Comparison of ENCODE assay signal across 23 mouse cellular contexts in the genomic region with DNA sequence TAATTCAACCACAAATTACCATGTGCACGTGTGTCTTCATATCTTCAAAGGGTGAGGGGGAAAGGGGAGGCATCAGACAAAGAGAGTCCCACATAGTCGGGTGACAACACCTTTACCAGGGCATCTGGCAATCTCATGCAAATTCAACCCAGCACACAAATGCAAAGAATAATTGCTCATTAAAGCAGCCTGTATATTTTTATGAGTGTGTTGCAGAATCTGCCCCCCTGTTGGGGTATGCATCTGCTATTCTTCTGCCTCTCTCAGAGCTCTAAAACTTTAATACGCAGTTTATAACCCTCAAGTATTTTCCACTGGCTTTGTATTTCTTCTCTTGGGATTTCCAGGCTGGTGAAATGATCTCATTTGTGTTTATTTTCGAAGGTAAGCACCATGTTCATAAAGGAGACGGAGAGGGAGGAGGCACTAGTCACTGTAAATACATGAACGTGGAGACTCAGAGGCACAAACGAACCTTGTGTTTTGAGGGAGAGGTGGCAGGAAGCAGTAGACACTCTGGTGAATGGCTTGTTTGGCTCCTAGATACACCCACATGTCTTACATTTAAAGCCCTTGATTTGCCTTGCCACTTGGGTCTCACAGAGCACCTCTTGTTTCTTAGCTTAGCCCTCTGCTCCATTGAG.
DNase-seq lines count a peak whose midpoint lies in the region; ATAC-seq and TF ChIP-seq lines count a peak whose summit lies in the region.
"Had no signal": no experiment of that assay in that cellular context is flagged by ENCODE, and none has a peak within 500 bp of the region (broad histone marks: within the 10 kb centered on the region; RNA-seq: fewer than 3 reads in every experiment).

No protein-coding gene starts in this region.

- H3K4me2 ChIP-seq in neural tube, embryonic 11.5 days (ENCODE audit: low read depth): no peak overlapping the region
- H3K4me2 ChIP-seq in limb, embryonic 14.5 days (replicated peaks; ENCODE audit: low read depth, low read length, severe bottlenecking): no peak overlapping the region
- H3K4me2 ChIP-seq: limb, embryonic 15.5 days; liver, embryonic 15.5 days; lung, embryonic 15.5 days had no signal

- no peak for TF ChIP-seq POLR2A in limb, embryonic 14.5 days (IDR thresholded peaks at IDR 0.05; ENCODE audit: borderline replicate concordance, extremely low read depth, insufficient read depth, insufficient read length)

- H3K36me3 ChIP-seq in neural tube, embryonic 11.5 days (ENCODE audit: control insufficient read depth, insufficient read depth, low read length): no peaks in the 10 kb centered on the region
- H3K36me3 ChIP-seq in limb, embryonic 14.5 days (ENCODE audit: control insufficient read depth, insufficient read depth, low read length): no peaks in the 10 kb centered on the region
- H3K36me3 ChIP-seq: G1E; heart, embryonic 10.5 days; limb, embryonic 15.5 days; liver, embryonic 15.5 days; lung, embryonic 15.5 days had no signal

- no peak overlapping the region for H3K9ac ChIP-seq in neural tube, embryonic 11.5 days (ENCODE audit: low read length)
- no peak overlapping the region for H3K9ac ChIP-seq in limb, embryonic 14.5 days (ENCODE audit: low read depth, low read length, severe bottlenecking)
- H3K9ac ChIP-seq: limb, embryonic 15.5 days; liver, embryonic 15.5 days; lung, embryonic 15.5 days had no signal

- no peaks in the 10 kb centered on the region for H3K27me3 ChIP-seq in neural tube, embryonic 11.5 days (ENCODE audit: control insufficient read depth, insufficient read depth, low read length)
- H3K27me3 ChIP-seq in limb, embryonic 14.5 days (ENCODE audit: control insufficient read depth, insufficient read depth, low read length): no peaks in the 10 kb centered on the region
- H3K27me3 ChIP-seq: CH12.LX; limb, embryonic 15.5 days; liver, embryonic 15.5 days; lung, embryonic 15.5 days; Patski had no signal

- 71% methylated on average over 7 of the region's 7 CpGs for WGBS in neural tube, embryonic 11.5 days
- 16% methylated on average over 7 of the region's 7 CpGs for WGBS in limb, embryonic 14.5 days

- no peaks in the 10 kb centered on the region; the same call in 1 of the 2 replicates for H3K4me1 ChIP-seq in neural tube, embryonic 11.5 days (ENCODE audit: control insufficient read depth, insufficient read depth, low read length)
- H3K4me1 ChIP-seq in limb, embryonic 14.5 days (ENCODE audit: control insufficient read depth, insufficient read depth, low read length): peaks cover 12% of the 10 kb centered on the region
- H3K4me1 ChIP-seq: liver, embryonic 15.5 days had no signal

- intact Hi-C loops in heart, postnatal 10 days (cut with DNase I): no loop called here

- H3K9me3 ChIP-seq in neural tube, embryonic 11.5 days (ENCODE audit: control insufficient read depth, low read length): no peaks in the 10 kb centered on the region
- no peaks in the 10 kb centered on the region for H3K9me3 ChIP-seq in limb, embryonic 14.5 days (ENCODE audit: control insufficient read depth, low read length)
- H3K9me3 ChIP-seq: heart, embryonic 10.5 days; limb, embryonic 15.5 days; liver, embryonic 15.5 days; lung, embryonic 15.5 days had no signal

- peak; percentile 12 for DNase-seq in heart, adult 11 months
- no peak for DNase-seq in heart, postnatal 10 days
- DNase-seq in neural tube, embryonic 11.5 days (ENCODE audit: low spot score): no peak
- DNase-seq in neural tube, embryonic 10.5 days (ENCODE audit: extremely low spot score, low spot score): no peak
- peak; percentile 28 for DNase-seq in limb, embryonic 14.5 days (ENCODE audit: low spot score)
- DNase-seq in lung, postnatal 4 days: no peak
- DNase-seq in spleen, adult 12 weeks (ENCODE audit: low spot score): no peak
- DNase-seq: adrenal gland, adult 2 months; B cell, adult 2 months; cerebellum, adult 18-20 months; cerebellum, postnatal 14 days; kidney, adult 9 months; kidney, postnatal 14 days; lung, postnatal 36 days; thymus, postnatal 36 days had no signal

- H3K27ac ChIP-seq in neural tube, embryonic 11.5 days (ENCODE audit: low read depth, low read length): 0 out of 2 replicates have a peak overlapping the region, but pooled peaks have one; percentile 23
- no peak overlapping the region for H3K27ac ChIP-seq in limb, embryonic 14.5 days (replicated peaks; ENCODE audit: low read depth, low read length)
- H3K27ac ChIP-seq: heart, embryonic 10.5 days; limb, embryonic 15.5 days; liver, embryonic 15.5 days; lung, embryonic 15.5 days had no signal

- peak; percentile 53; the same call in 1 of the 2 replicates for ATAC-seq in neural tube, embryonic 11.5 days (ENCODE audit: insufficient read depth, low FRiP score, low TSS enrichment)
- peak; percentile 56; the same call in 1 of the 2 replicates for ATAC-seq in limb, embryonic 14.5 days (ENCODE audit: low FRiP score, low read depth)
- ATAC-seq: intestine, embryonic 16.5 days; Patski had no signal

- H3K4me3 ChIP-seq in neural tube, embryonic 11.5 days (ENCODE audit: low read depth, low read length): no peak overlapping the region
- H3K4me3 ChIP-seq in limb, embryonic 14.5 days (replicated peaks; ENCODE audit: low read length): no peak overlapping the region
- H3K4me3 ChIP-seq: heart, embryonic 10.5 days; limb, embryonic 15.5 days; liver, embryonic 15.5 days; lung, embryonic 15.5 days had no signal

Comparison
In these comparisons a context has a peak if more than half of its experiments do, and no peak if none do; other contexts are left out.
1. DNase-seq: peak in heart, adult 11 months (single experiment) and limb, embryonic 14.5 days (single experiment); none in heart, postnatal 10 days (0 of 2), neural tube, embryonic 11.5 days (single experiment), neural tube, embryonic 10.5 days (single experiment), lung, postnatal 4 days (0 of 2) and spleen, adult 12 weeks (single experiment).